Mouse (Mus musculus) hindbrain, embryonic 11.5 days (tissue): ENCODE measurements at regions not wholly inside any gene's neighbourhood (a gene's known extent, or its start where the extent isn't known, plus 50 kb on each side); places are given as distances from the start of the nearest gene placed in this dataset.
"Not testable (repeated sequence)": the region's sequence is repeated elsewhere in the genome, so short reads cannot be mapped to it uniquely, and the experiment has no call there.

Experiments used
- ATAC-seq: fragments of 200-750 bp; cut with Nextera tagmentation; 2 replicates; pipeline ENCODE4 v1.8.0; 2017; ENCODE audit warnings: mild to moderate bottlenecking, moderate TSS enrichment, moderate library complexity; ENCODE audit not compliant: low FRiP score
- DNase-seq: peaks from one replicate; pipeline ENCODE4 v3.0.0-alpha.2; 2015; ENCODE audit warnings: low spot score
- H3K27ac ChIP-seq: fragments of 300-500 bp; sonication (generic); 2 replicates; pipeline ENCODE4 v1.5.1; 2014; ENCODE audit warnings: mild to moderate bottlenecking, low read depth, low read length
- H3K27me3 ChIP-seq: fragments of 300-500 bp; sonication (generic); 2 replicates; pipeline ENCODE4 v1.6.1; 2014; ENCODE audit warnings: mild to moderate bottlenecking, low read length, moderate library complexity, mixed read lengths; ENCODE audit not compliant: control insufficient read depth, insufficient read depth
- H3K36me3 ChIP-seq: fragments of 300-500 bp; sonication (generic); 2 replicates; pipeline ENCODE4 v1.6.1; 2014; ENCODE audit warnings: mild to moderate bottlenecking, low read length, moderate library complexity, mixed read lengths; ENCODE audit not compliant: control insufficient read depth, insufficient read depth
- H3K4me1 ChIP-seq: fragments of 300-500 bp; sonication (generic); replicated peaks from 2 replicates; pipeline ENCODE4 v1.6.1; 2014; ENCODE audit warnings: low read length, mixed read lengths; ENCODE audit not compliant: control insufficient read depth, insufficient read depth
- H3K4me2 ChIP-seq: fragments of 300-500 bp; sonication (generic); replicated peaks from 2 replicates; pipeline ENCODE4 v1.6.1; 2014; ENCODE audit warnings: mild to moderate bottlenecking, low read depth, low read length
- H3K4me3 ChIP-seq: fragments of 300-500 bp; sonication (generic); 2 replicates; pipeline ENCODE4 v1.5.1; 2014; ENCODE audit warnings: low read depth, low read length
- H3K9ac ChIP-seq: fragments of 300-500 bp; sonication (generic); 2 replicates; pipeline ENCODE4 v1.6.1; 2014; ENCODE audit warnings: low read depth, low read length
- H3K9me3 ChIP-seq: fragments of 300-500 bp; sonication (generic); 2 replicates; pipeline ENCODE4 v1.6.1; 2016; ENCODE audit warnings: low read length; ENCODE audit not compliant: control insufficient read depth
- WGBS: fragments of 180-500 bp; shearing (Covaris S2); extraction: QIAGEN DNeasy Blood & Tissue Kit; methylation state at CpG from one replicate; pipeline ENCODE4 v1.1.7; 2014; 5-methylcytosine and 5-hydroxymethylcytosine counted together

DNA sequence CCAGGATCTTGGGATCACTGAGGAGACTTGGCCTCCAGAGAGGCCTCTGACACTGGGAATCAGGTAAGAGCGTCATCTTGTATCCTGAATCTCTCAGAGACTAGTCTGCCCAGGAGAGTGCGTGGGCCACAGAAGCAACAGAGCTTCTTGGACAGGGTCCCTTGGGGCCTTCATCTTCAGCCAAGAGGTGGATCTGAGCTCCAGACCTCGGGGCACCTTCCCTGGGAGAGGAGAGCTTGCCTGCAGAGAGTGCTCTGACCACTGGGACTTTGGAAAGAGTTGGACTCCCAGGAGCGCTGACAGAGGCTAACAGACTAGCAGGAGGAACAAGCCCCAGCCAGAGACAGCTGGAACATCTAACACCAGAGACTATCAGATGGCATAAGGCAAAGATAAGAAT is 73.9 kb upstream of the Gm15319 start:
- H3K4me2 ChIP-seq, ATAC-seq, H3K27ac ChIP-seq, DNase-seq, H3K36me3 ChIP-seq, H3K9me3 ChIP-seq, H3K9ac ChIP-seq, H3K27me3 ChIP-seq, H3K4me3 ChIP-seq, H3K4me1 ChIP-seq: not testable (repeated sequence)
- 71% methylated on average over 4 of the region's 4 CpGs for WGBS

DNA sequence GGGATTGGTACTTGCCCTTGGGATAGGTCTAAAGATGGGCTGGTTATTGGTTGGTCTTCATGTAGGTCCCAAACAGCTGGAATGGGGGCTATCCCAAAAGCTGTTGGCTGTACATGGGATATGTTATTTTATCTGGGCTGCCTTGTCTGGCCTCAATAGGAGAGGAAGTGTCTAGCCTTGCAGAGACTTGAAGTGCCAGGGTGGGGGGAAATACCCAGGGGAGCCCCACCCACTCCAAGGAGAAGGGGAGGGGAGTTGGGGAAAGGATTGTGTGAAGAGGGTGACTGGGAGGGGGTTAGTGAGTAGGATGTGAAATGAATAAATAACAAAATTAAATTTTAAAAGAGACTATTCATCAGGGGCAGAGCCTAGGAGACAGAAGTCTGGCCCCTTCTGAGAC is 70.2 kb upstream of the Gm15319 start:
- H3K9me3 ChIP-seq, H3K27me3 ChIP-seq, DNase-seq, H3K4me3 ChIP-seq, H3K4me2 ChIP-seq, H3K4me1 ChIP-seq, H3K9ac ChIP-seq, H3K27ac ChIP-seq, H3K36me3 ChIP-seq, ATAC-seq: not testable (repeated sequence)

GRCm38 (mm10) chr8:20429469-20429868 is 66.5 kb upstream of the Gm15319 start:
- DNase-seq, H3K36me3 ChIP-seq, H3K9me3 ChIP-seq, H3K4me2 ChIP-seq, H3K27me3 ChIP-seq, ATAC-seq, H3K4me3 ChIP-seq, H3K9ac ChIP-seq, H3K27ac ChIP-seq, H3K4me1 ChIP-seq: not testable (repeated sequence)
- WGBS = 100% methylated on average over 2 of the region's 4 CpGs

GRCm38 (mm10) chr8:20424903-20425222 is 61.9 kb upstream of the Gm15319 start:
- not testable (repeated sequence) for H3K27ac ChIP-seq, H3K4me2 ChIP-seq, ATAC-seq, H3K27me3 ChIP-seq, H3K9me3 ChIP-seq, H3K36me3 ChIP-seq, H3K9ac ChIP-seq, H3K4me1 ChIP-seq
- peak overlapping the region; percentile 42 for H3K4me3 ChIP-seq
- peak; percentile 11 for DNase-seq
- WGBS = 37% methylated on average over 3 of the region's 3 CpGs

GRCm38 (mm10) chr8:20424104-20424902 is 61.3 kb upstream of the Gm15319 start:
- not testable (repeated sequence) for H3K4me1 ChIP-seq, H3K27ac ChIP-seq, H3K36me3 ChIP-seq, H3K27me3 ChIP-seq, H3K4me2 ChIP-seq, H3K9me3 ChIP-seq
- peak overlapping the region; percentile 42 for H3K4me3 ChIP-seq
- DNase-seq (peak; percentile 100), ATAC-seq (peak; percentile 100)
- peak overlapping the region; percentile 47; the same call in 1 of the 2 replicates for H3K9ac ChIP-seq
- 6% methylated on average over 62 of the region's 72 CpGs for WGBS

DNA sequence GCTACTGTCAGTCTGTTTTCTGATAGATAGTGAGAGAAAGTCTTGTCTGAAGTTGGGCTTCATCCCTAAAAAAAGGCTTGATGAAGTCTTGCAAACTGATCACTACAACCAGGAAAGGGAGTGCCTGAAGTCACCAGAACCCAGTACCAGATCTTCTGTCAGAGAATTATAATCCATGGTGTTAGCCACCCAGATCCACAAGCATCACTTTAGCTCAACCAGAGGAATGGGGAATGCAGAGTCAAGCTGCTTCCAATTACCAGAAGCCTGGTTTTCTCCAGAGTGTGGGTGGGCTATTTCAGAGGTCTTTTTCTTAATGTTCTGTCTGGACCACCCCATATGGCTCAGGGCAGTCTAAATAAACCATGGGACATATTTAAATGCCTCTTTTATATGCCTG is 57.8 kb upstream of the Gm15319 start:
- not testable (repeated sequence) for H3K9me3 ChIP-seq, ATAC-seq, DNase-seq, H3K27me3 ChIP-seq, H3K4me1 ChIP-seq, H3K9ac ChIP-seq, H3K36me3 ChIP-seq, H3K27ac ChIP-seq, H3K4me2 ChIP-seq, H3K4me3 ChIP-seq
